Mouse (Mus musculus): ENCODE measurements around the gene Pyroxd2. TPM values are rescaled to one million over a fixed set of nuclear protein-coding genes. Genes with fewer than 3 reads are reported as not detected.
A peak's percentile ranks its signal among the peaks of the same experiment; 100 is the strongest.
"Not testable (repeated sequence)": the region's sequence is repeated elsewhere in the genome, so short reads cannot be mapped to it uniquely, and the experiment has no call there.

The Pyroxd2 gene
- 2.4 and 3.1 TPM in 2 replicates for polyA plus RNA-seq (2012; rRNA removed)

GRCm38 (mm10) chr19:42752363-42752931 is at the start of gene Pyroxd2:
Gene Pyroxd2 (minus strand): TSS chr19:42752775.
- DNase-seq: peak; percentile 59 to 61
- Histone ChIP-seq H3K4me1 (ENCODE audit: control insufficient read depth, insufficient read depth, low read length) (peaks cover 5% of the 10 kb centered on the region), H3K27ac (ENCODE audit: insufficient read depth, low read length) (no peak within 1 kb of the TSS), H3K27me3 (ENCODE audit: control insufficient read depth, insufficient read depth, low read length) (no peaks in the 10 kb centered on the region), H3K4me3 (replicated peaks; ENCODE audit: insufficient read depth, low read depth, low read length) (peak within 1 kb of the TSS; percentile 51)
- 6% methylated on average over 22 of the region's 22 CpGs for WGBS
- TF ChIP-seq CTCF (IDR thresholded peaks at IDR 0.05; ENCODE audit: borderline replicate concordance, insufficient read depth, low read depth, low read length) (no peak), POLR2A (IDR thresholded peaks at IDR 0.05; ENCODE audit: borderline replicate concordance, insufficient read depth, low read length) (no peak)

- Histone ChIP-seq H3K27ac (ENCODE audit: insufficient read depth, low read length) (no peak overlapping the region), H3K27me3 (ENCODE audit: control insufficient read depth, insufficient read depth, low read length) (no peaks in the 10 kb centered on the region), H3K4me1 (ENCODE audit: control insufficient read depth, insufficient read depth, low read length) (no peaks in the 10 kb centered on the region), H3K4me3 (replicated peaks; ENCODE audit: insufficient read depth, low read depth, low read length) (no peak overlapping the region)
- DNase-seq: no peak
- 83% methylated on average over 2 of the region's 2 CpGs for WGBS
- no peak for TF ChIP-seq POLR2A (IDR thresholded peaks at IDR 0.05; ENCODE audit: borderline replicate concordance, insufficient read depth, low read length)
- no peak for TF ChIP-seq CTCF (IDR thresholded peaks at IDR 0.05; ENCODE audit: borderline replicate concordance, insufficient read depth, low read depth, low read length)
Measured at GRCm38 (mm10) chr19:42797866-42798265, 45.3 kb upstream of the Pyroxd2 start.

- WGBS: 38% methylated on average over 9 of the region's 9 CpGs
- Histone ChIP-seq H3K4me1 (ENCODE audit: control insufficient read depth, insufficient read depth, low read length) (no peaks in the 10 kb centered on the region), H3K27me3 (ENCODE audit: control insufficient read depth, insufficient read depth, low read length) (no peaks in the 10 kb centered on the region), H3K4me3 (replicated peaks; ENCODE audit: insufficient read depth, low read depth, low read length) (no peak overlapping the region), H3K27ac (ENCODE audit: insufficient read depth, low read length) (no peak overlapping the region)
- TF ChIP-seq CTCF (IDR thresholded peaks at IDR 0.05; ENCODE audit: borderline replicate concordance, insufficient read depth, low read depth, low read length): no peak
- TF ChIP-seq POLR2A (IDR thresholded peaks at IDR 0.05; ENCODE audit: borderline replicate concordance, insufficient read depth, low read length): no peak
- DNase-seq: no peak
Measured at GRCm38 (mm10) chr19:42795801-42796200, 43.2 kb upstream of the Pyroxd2 start.

GRCm38 (mm10) chr19:42794914-42795613 is 42.5 kb upstream of the Pyroxd2 start:
- H3K27ac ChIP-seq (ENCODE audit: insufficient read depth, low read length): no peak overlapping the region
- WGBS: 2% methylated on average over 31 of the region's 31 CpGs
- DNase-seq: peak; percentile 80 to 89
- H3K4me3 ChIP-seq (replicated peaks; ENCODE audit: insufficient read depth, low read depth, low read length): peak overlapping the region; percentile 45
- H3K4me1 ChIP-seq (ENCODE audit: control insufficient read depth, insufficient read depth, low read length): no peaks in the 10 kb centered on the region
- no peaks in the 10 kb centered on the region for H3K27me3 ChIP-seq (ENCODE audit: control insufficient read depth, insufficient read depth, low read length)
- TF ChIP-seq POLR2A (IDR thresholded peaks at IDR 0.05; ENCODE audit: borderline replicate concordance, insufficient read depth, low read length) (no peak), CTCF (IDR thresholded peaks at IDR 0.05; ENCODE audit: borderline replicate concordance, insufficient read depth, low read depth, low read length) (peak; percentile 95)

GRCm38 (mm10) chr19:42788311-42788710 is 35.7 kb upstream of the Pyroxd2 start:
- 69% methylated on average over 5 of the region's 5 CpGs for WGBS
- TF ChIP-seq POLR2A (IDR thresholded peaks at IDR 0.05; ENCODE audit: borderline replicate concordance, insufficient read depth, low read length) (no peak), CTCF (IDR thresholded peaks at IDR 0.05; ENCODE audit: borderline replicate concordance, insufficient read depth, low read depth, low read length) (no peak)
- no peak overlapping the region for H3K27ac ChIP-seq (ENCODE audit: insufficient read depth, low read length)
- H3K27me3 ChIP-seq (ENCODE audit: control insufficient read depth, insufficient read depth, low read length): no peaks in the 10 kb centered on the region
- DNase-seq: no peak
- no peaks in the 10 kb centered on the region; the same call in 1 of the 2 replicates for H3K4me1 ChIP-seq (ENCODE audit: control insufficient read depth, insufficient read depth, low read length)
- no peak overlapping the region for H3K4me3 ChIP-seq (replicated peaks; ENCODE audit: insufficient read depth, low read depth, low read length)

- H3K4me1 ChIP-seq (ENCODE audit: control insufficient read depth, insufficient read depth, low read length): no peaks in the 10 kb centered on the region; the same call in 1 of the 2 replicates
- H3K4me3 ChIP-seq (replicated peaks; ENCODE audit: insufficient read depth, low read depth, low read length): no peak overlapping the region
- no peak for TF ChIP-seq POLR2A (IDR thresholded peaks at IDR 0.05; ENCODE audit: borderline replicate concordance, insufficient read depth, low read length)
- no peak for TF ChIP-seq CTCF (IDR thresholded peaks at IDR 0.05; ENCODE audit: borderline replicate concordance, insufficient read depth, low read depth, low read length)
- H3K27me3 ChIP-seq (ENCODE audit: control insufficient read depth, insufficient read depth, low read length): no peaks in the 10 kb centered on the region
- no peak overlapping the region for H3K27ac ChIP-seq (ENCODE audit: insufficient read depth, low read length)
- 61% methylated on average over 8 of the region's 8 CpGs for whole genome bisulfite sequencing
- DNase-seq: no peak
Measured at GRCm38 (mm10) chr19:42785562-42786220, 33.1 kb upstream of the Pyroxd2 start.

- Histone ChIP-seq H3K4me1 (ENCODE audit: control insufficient read depth, insufficient read depth, low read length) (no peaks in the 10 kb centered on the region; the same call in 1 of the 2 replicates), H3K27ac (ENCODE audit: insufficient read depth, low read length) (no peak overlapping the region), H3K27me3 (ENCODE audit: control insufficient read depth, insufficient read depth, low read length) (no peaks in the 10 kb centered on the region), H3K4me3 (replicated peaks; ENCODE audit: insufficient read depth, low read depth, low read length) (no peak overlapping the region)
- no peak for DNase-seq
- TF ChIP-seq CTCF (IDR thresholded peaks at IDR 0.05; ENCODE audit: borderline replicate concordance, insufficient read depth, low read depth, low read length) (no peak), POLR2A (IDR thresholded peaks at IDR 0.05; ENCODE audit: borderline replicate concordance, insufficient read depth, low read length) (no peak)
- 36% methylated on average over 2 of the region's 2 CpGs for WGBS
Measured at GRCm38 (mm10) chr19:42785129-42785528, 32.6 kb upstream of the Pyroxd2 start.

- Histone ChIP-seq H3K4me3 (replicated peaks; ENCODE audit: insufficient read depth, low read depth, low read length) (peak overlapping the region; percentile 69), H3K27ac (ENCODE audit: insufficient read depth, low read length) (peak overlapping the region; percentile 18; the same call in 1 of the 2 replicates)
- H3K27me3 ChIP-seq (ENCODE audit: control insufficient read depth, insufficient read depth, low read length); DNase-seq; H3K4me1 ChIP-seq (ENCODE audit: control insufficient read depth, insufficient read depth, low read length): not testable (repeated sequence)
- 54% methylated on average over 7 of the region's 7 CpGs for WGBS
Measured at GRCm38 (mm10) chr19:42780156-42780538, 27.6 kb upstream of the Pyroxd2 start.

Measured in cerebellum, adult 2 months (tissue).